Mouse (Mus musculus) cerebellum, adult 18-20 months (tissue): ENCODE measurements around the gene Il11ra1.

Source experiments
- DNase-seq, 2 experiments: peaks; one replicate each; pipeline ENCODE4 v3.0.0; 2021

Il11ra1 gene

GRCm38 (mm10) chr4:41711705-41712375, 12.1 kb downstream of the Il11ra1 start:
- peak; percentile 57 to 68 for DNase-seq

DNA sequence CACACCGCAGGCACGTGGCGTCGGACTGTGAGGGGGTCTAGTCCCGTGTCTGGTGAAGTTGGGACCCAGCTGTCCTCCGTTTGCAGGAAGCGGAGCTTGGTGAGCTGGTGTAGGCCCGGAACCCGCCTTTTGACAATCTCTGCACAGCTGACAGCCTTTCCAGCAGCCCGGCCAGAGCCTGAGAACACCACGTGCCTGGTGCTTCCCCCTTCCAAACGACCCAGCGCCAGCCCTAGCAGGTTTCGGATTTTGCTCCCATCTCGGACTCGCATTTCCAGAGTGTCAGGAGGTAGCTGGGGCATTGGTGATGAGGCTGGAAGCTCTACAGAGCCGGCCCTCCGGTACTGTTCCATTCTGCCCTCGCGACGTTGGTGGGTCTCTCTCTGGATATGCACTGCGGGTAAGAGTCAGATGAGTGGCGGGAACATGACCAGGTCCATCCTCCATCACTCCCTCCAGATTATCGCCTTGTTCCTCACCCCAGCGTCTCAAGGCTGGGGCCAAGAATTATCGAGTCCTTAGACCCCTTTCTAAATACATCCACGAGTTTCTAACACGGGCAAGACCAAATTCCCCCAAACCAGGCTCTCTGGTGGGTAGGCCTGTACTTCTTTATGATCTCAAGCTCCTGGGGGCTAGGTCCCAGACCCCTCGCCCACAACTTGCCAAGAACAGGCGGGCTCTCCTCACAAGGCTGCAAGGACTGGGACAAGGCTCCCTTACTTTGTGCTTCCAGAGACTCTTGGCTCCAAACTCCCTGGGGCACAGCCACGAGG, 12.8 kb downstream of the Il11ra1 start:
- DNase-seq: no peak

DNA sequence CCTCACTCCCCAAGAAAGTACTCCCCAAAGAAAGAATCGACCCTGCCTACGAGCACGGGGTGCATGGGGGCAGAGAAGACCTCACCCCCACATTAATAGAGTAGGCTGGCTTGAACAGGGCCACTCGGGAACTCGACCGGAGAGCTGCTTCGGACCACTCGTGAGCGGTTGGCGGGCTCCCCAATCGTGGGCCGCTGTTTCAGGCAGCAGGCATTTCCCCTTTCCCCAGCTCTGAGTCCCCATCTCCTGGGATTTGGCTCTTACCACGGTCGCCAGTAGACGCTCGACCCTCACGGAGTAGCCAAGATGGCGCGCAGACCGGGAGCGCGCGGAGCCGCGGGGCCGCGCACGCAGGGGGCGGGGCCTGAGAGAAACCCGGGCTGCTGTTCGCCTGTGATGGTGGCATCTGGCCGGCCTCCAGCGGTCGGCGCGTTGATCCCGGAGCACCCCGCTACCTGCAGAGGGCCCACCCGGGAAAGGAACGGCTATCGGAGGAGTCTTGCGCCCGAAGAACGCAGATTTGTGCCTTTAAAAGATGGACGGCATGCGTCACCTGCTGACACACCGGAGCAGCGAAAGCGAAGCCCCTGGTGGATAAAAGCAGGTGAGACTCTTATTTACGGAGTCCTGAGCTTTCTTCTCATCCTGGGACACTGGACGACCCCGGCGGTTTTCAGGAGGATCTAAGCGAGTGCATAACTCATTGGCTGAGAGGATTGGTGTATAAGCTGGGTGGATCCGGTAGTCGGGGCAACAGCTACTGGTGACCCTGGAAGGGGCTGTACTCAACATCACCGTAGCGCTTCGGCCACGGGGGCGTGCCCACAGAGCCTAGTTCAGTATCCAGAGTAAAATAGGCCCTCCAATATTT, 13.6 kb downstream of the Il11ra1 start, which contains the start of gene Rpp25l:
Rpp25l (minus strand) TSS at position 338 of the 871 bp plus-strand sequence.
- peak; percentile 80 to 92 for DNase-seq

DNA sequence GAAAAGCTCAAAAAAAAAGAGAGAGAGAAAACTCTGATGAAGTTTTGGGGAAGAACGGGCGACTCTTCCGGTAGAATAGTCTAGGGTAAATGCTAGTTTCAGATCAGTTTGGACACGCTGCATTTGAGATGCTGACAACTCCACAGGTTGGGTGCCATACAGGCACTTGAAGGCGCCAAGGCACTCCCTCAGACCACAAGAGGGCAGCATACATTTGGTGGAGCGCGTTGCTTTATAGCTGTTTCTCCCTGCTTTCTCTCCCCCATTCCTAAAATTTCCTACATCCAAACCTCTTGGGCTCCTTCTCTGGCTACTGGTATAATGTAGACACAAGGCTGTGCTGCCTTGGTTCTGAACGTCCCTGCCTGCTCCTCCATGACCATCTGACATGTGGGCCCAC, 14.5 kb downstream of the Il11ra1 start:
- peak; percentile 79 to 86 for DNase-seq

DNA sequence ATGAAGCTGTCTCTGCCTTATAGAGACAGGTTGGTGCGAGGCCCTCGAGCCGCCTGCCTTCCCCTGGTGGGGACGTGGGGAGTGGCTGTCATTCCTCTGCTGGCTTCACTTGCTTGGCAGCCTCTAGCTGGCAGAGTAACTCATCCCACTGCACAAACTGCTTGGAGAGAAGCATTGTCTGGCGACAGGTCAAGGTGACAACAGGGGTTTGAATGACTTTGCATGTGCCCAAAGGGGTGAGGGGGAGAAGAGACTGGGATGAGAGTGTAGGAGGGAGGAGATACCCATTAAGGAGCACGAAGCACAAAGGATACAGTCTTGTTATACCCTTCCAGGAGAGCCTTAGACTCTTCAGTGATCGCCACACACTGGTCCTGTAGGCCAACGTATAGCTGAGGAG, 15.3 kb downstream of the Il11ra1 start:
- no peak for DNase-seq

- peak; percentile 61 to 64 for DNase-seq
These were observed 15.8 kb downstream of the Il11ra1 start for GRCm38 (mm10) chr4:41715596-41715995.

DNA sequence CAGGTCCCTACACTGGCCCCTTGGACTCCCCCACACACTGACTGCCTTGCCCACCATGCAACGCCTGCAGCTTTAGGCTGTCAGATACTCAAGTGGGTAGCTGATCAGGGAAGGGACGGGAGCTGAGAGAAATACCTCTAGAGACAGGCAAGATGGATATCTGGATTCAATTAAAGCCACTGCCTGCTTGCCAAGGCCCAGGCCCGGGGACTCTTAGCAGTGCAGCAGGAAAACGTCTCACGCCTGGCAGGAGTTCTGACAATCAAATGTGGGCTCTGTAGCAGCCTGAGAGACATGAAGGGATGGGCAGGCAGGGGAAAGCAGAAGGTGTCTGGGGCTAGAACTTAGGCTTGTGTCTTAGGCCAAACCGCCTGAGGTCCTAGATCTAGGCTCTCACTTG, 17.0 kb downstream of the Il11ra1 start:
- DNase-seq: no peak

GRCm38 (mm10) chr4:41722918-41723351, 23.1 kb downstream of the Il11ra1 start, which contains the start of gene Dctn3:
TSS of gene Dctn3 (minus strand) at chr4:41723170.
- DNase-seq: peak; percentile 86 to 94

DNA sequence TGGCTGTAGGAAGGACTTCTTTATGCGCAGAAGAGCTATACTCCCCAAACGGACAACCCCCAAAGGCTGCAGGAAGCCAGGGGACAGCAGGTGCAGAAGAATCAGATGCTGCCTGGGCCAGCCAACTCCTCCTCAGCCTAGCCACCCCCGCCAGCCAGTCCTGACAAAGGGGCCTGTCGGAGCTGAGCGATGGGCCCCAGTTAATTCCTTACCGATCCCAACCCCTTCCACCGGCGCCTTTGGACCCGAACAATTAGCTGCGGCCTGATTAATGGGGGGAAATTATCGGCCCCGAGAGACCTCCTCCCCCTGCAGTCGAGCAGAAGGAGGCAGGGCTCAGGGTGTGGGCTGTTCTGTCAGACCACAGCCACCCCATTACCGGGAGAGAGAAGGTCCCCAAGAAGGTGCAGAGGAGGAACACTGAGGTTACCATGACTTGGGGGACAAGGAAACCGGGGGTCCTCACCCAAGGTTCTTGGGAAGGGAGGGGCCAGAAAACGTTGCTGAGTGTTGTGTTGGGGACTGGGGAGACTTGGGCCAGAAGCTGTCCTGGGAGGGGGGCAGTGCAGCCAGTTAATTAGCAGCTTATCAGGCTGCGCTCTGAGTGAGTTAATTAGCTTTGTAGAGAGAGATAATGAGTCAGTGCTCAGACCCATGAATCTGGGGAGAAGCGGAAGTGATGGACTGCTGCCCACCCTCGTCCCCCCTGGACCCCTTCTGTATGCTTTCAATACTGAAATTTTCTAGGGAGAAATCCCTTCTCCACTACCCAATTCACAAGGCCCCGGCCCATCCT, 27.2 kb downstream of the Il11ra1 start:
- DNase-seq: no peak

GRCm38 (mm10) chr4:41731052-41731765, 31.4 kb downstream of the Il11ra1 start, which contains the start of gene Arid3c:
TSS of gene Arid3c (minus strand) at chr4:41731142.
- DNase-seq: no peak

- DNase-seq: peak; percentile 73 to 75
These were observed 37.9 kb downstream of the Il11ra1 start for GRCm38 (mm10) chr4:41737602-41738255.

DNA sequence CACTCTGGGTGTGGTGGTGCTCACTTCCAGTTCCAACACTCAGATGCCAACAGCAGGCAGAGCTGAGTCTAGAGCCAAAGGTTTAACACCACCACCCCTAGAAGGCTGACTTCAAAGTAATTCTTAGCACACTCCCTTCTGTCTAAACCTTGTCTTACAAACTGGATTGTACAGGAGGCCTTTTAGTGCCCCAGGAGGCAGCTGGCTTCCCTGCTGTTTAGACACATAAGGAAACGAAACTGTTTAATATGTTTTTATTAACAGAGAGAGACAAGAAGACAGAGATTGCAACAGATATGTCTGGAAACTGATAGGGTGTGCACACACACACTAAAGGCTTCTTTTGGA, 38.4 kb downstream of the Il11ra1 start:
- DNase-seq: no peak

DNA sequence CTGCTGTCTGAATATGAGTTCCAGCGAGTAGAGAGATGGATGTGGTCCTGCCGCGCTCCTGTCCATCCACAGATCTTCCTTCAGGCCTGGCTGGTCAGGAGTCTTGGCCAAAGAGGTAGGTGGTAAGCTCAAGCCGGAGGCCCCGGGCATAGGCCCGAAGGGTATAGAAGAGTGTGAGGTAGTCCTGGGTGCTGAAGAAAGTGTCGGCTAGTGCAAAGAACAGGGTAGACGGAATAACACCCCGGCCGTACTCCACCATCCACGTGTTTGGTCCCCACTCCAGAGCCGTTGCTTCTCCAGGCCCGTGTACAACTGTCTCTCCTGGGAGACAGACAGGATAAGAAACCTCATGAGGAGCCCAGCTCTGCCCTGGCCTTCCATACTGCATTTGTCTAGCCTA, 39.5 kb downstream of the Il11ra1 start:
- DNase-seq: no peak

DNA sequence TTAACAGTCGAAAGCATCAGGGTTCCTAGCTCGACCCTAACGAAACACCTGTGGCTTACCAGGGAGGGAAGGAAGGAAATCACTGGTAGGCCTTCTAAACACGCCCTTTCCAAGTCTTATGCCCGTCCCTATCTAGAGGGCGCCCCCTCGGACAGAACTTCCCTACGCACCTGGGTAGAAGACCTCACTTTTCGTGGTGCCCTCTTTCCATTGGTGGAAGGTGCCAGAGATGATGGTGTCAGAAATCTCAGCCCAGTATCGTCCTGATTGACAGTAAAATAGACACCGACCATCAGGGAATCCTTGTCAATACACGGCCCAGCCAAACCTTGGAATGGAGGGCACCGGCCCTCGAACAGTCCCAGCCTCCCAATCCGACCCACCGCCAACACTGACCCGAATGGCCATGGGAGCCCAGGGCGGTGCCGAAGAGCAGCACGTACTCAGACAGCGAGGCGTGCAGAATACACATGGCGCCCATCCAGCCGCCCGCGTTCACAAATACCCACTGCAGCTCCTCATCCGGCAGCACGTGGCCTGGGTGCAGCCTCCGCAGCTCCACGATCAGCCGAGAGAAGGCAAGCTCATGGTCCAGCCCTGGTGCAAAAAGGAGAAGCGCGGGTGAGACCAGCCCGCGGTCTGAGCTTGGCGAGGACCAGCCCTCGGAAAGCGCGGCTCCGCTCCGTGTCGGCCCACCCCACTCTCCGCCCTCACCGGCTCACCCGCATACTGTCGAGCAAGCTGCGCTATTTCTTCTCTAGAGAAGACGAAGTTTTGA, 40.8 kb downstream of the Il11ra1 start:
- no peak for DNase-seq

GRCm38 (mm10) chr4:41741158-41741560, 41.4 kb downstream of the Il11ra1 start:
- DNase-seq: peak; percentile 94 to 96

DNA sequence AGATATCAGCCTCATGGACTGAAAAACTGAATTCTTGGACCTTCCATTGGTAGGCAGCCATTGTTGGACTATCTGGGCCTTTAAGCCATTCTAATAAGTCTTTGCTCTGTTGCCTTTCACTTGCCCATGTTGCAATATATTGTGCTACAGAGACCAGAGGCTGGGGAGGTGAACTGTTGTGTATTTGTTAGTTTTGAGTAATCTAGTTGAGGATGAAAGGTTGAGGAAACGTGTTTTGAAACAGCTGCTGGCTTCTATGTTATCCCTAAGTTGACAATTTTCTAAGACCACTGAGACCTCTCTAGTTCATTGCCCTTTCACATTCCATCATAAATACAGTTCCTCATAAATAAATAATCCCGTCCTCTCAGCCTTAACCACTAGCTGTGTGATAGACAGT, 44.3 kb downstream of the Il11ra1 start:
- DNase-seq: no peak

DNA sequence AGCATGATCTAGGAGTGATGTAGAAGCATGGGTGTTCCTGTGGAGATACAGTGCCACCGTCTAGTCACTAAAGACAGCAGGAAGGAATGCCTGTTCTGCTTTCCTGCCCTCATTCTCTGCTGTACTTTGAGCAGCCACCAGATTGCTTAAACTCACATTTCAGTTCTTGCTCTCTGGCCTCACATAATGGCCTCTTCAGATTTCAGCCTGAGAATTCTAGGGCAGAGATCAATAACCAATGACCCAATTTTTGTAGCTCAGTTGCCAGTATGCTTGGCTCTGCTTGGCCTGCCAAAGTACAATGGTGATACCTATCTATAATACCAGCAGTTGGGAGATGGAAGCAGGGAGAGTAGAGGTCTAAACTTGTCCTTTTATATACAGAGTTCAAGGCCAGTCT, 45.2 kb downstream of the Il11ra1 start:
- no peak for DNase-seq

- peak; percentile 85 to 88 for DNase-seq
These were observed 55.1 kb downstream of the Il11ra1 start, which contains the start of gene Galt for GRCm38 (mm10) chr4:41754797-41755337. TSS of gene Galt (plus strand) at chr4:41755228.
